Mouse (Mus musculus) heart, postnatal 0 days (tissue): ENCODE results near the gene Bst2. TPM values are rescaled to one million over a fixed set of nuclear protein-coding genes. Genes with fewer than 3 reads are reported as not detected.
"Not testable (repeated sequence)": the region's sequence is repeated elsewhere in the genome, so short reads cannot be mapped to it uniquely, and the experiment has no call there.

ENCODE experiments used
- ATAC-seq: fragments of 200-750 bp; cut with Nextera tagmentation; 2 replicates; pipeline ENCODE4 v1.8.0; 2017; ENCODE audit warnings: low read depth, moderate number of reproducible peaks, moderate library complexity; ENCODE audit not compliant: insufficient read depth
- DNase-seq: peaks from one replicate; pipeline ENCODE4 v3.0.0-alpha.2; 2016; ENCODE audit warnings: low spot score
- H3K27ac ChIP-seq: fragments of 300-500 bp; sonication (generic); 2 replicates; pipeline ENCODE4 v1.5.1; 2014; ENCODE audit warnings: low read depth, mild to moderate bottlenecking
- H3K27me3 ChIP-seq: fragments of 300-500 bp; sonication (generic); 2 replicates; pipeline ENCODE4 v1.6.1; 2014; ENCODE audit warnings: low read length, mixed read lengths; ENCODE audit not compliant: control insufficient read depth, insufficient read depth
- H3K36me3 ChIP-seq: fragments of 300-500 bp; sonication (generic); replicated peaks from 2 replicates; pipeline ENCODE4 v1.6.1; 2014; ENCODE audit warnings: low read length, mixed read lengths; ENCODE audit not compliant: control insufficient read depth, insufficient read depth
- H3K4me1 ChIP-seq: fragments of 300-500 bp; sonication (generic); 2 replicates; pipeline ENCODE4 v1.6.1; 2014; ENCODE audit warnings: antibody characterized with exemption; ENCODE audit not compliant: control insufficient read depth, insufficient read depth
- H3K4me2 ChIP-seq: fragments of 300-500 bp; sonication (generic); 2 replicates; pipeline ENCODE4 v1.6.1; 2014; ENCODE audit warnings: low read depth, mild to moderate bottlenecking, low read length, moderate library complexity
- H3K4me3 ChIP-seq: fragments of 300-500 bp; sonication (generic); 2 replicates; pipeline ENCODE4 v1.5.1; 2014; ENCODE audit warnings: low read depth, low read length
- H3K9ac ChIP-seq: fragments of 300-500 bp; sonication (generic); replicated peaks from 2 replicates; pipeline ENCODE4 v1.6.1; 2014; ENCODE audit warnings: low read depth, low read length, mixed read lengths
- H3K9me3 ChIP-seq: fragments of 300-500 bp; sonication (generic); replicated peaks from 2 replicates; pipeline ENCODE4 v1.6.1; 2016; ENCODE audit warnings: low read length; ENCODE audit not compliant: control insufficient read depth
- CTCF ChIP-seq: IDR thresholded peaks from 2 replicates; pipeline ENCODE4 v1.5.1; 2016; ENCODE audit warnings: antibody characterized with exemption, control low read depth, low read depth
- EP300 ChIP-seq: IDR thresholded peaks from 2 replicates; pipeline ENCODE4 v1.6.1; 2016; ENCODE audit warnings: antibody characterized with exemption, low read depth
- WGBS: fragments of 180-500 bp; shearing (Covaris S2); extraction: QIAGEN DNeasy Blood & Tissue Kit; methylation state at CpG from one replicate; pipeline ENCODE4 v1.1.7; 2014; 5-methylcytosine and 5-hydroxymethylcytosine counted together
- polyA plus RNA-seq: library from polyadenylated mRNA; unstranded; fragments of >200 nt; fragmentation: Nextera tagmentation; extraction: Ambion mirVana; gene quantifications from 2 replicates; pipeline ENCODE4 v1.2.1, GENCODE M21; 2015
- total RNA-seq: library from RNA; depleted of rRNA; stranded (reverse); fragments of >200 nt; gene quantifications from 2 replicates; pipeline ENCODE4 v1.2.3, GENCODE M21; 2014; ENCODE audit warnings: low replicate concordance

Bst2 gene
- total and polyA plus RNA-seq, 2 experiments from 2014 or later: 43.3 to 101 TPM

DNA sequence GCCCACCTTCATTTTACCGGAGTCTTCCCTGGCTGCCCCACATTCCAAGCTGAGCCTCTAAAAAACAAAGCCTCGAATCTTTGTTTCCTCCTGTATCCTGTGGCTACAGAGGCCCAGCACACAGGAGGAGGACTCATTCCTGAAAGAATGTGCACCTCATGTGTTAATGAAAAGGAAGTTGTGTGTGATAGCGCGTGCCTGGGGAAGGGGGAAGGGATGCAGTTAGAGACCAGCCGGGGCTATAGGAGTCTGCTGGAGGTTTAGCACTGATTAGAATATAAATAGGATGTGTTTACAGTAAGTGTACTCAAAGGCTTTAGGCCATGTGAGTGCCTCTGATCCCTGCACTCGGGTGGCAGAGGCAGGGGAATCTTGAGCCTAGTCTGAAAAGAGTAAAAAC is 11.0 kb downstream of the Bst2 start:
- Histone ChIP-seq H3K27ac (peak overlapping the region; percentile 96), H3K27me3 (peaks cover 8% of the 10 kb centered on the region), H3K4me1 (peaks cover 22% of the 10 kb centered on the region), H3K9me3 (no peaks in the 10 kb centered on the region), H3K9ac (no peak overlapping the region), H3K36me3 (no peaks in the 10 kb centered on the region), H3K4me2 (no peak overlapping the region), H3K4me3 (no peak overlapping the region)
- WGBS: 22% methylated on average over 6 of the region's 6 CpGs
- DNase-seq (peak; percentile 66), ATAC-seq (peak; percentile 14; the same call in 1 of the 2 replicates)
- TF ChIP-seq CTCF: no peak
- no peak for TF ChIP-seq EP300

DNA sequence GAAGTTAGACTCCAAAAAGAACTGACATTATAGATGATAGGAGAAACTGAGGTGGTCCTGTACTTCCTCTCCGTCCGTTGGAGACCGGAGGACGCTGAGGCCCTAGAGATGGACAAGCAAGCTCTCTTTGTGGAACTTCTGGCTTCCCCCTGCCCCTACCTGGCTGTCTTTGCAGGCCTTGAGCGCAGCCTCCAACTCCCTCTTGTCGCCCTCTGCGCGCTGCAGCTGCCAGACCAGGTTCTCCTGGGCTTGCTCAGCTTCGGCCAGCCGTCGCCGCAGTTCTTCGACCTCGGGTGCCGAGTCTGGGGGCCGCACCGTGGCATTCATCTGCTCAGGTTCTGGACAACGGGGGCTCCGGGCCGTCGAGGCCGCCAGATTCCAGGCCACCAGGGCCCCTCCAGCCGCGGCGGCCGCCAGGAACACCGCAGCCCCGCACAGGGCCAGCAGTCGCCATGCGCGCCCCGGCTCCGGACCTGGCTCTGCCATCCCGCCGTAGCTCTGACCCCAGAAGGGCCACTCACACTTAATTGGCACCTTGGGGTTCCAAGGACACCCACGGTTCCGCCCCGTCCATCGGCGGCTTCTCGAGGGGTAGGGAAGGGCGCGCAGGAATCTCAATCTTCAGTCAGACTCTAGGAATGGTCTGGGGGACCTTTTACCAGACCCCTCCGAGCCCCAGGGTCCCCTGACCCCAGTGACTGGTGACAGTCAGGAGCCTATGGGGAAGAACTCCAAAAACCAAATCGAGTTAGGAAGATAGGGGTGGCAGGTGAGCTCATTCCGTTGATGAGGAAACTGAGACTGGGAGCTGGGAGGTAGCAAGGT is 11.8 kb downstream of the Bst2 start, which contains the start of gene Ccdc194:
Ccdc194 (minus strand) TSS at position 486 of the 825 bp plus-strand sequence.
- no peak within 1 kb of the TSS for H3K4me3 ChIP-seq
- TF ChIP-seq CTCF: no peak
- no peak for TF ChIP-seq EP300
- peaks cover 14% of the 10 kb centered on the region for H3K27me3 ChIP-seq
- no peaks in the 10 kb centered on the region for H3K9me3 ChIP-seq
- ATAC-seq (no peak), DNase-seq (no peak)
- H3K27ac ChIP-seq: peak within 1 kb of the TSS; percentile 96
- 24% methylated on average over 46 of the region's 46 CpGs for WGBS
- no peaks in the 10 kb centered on the region for H3K36me3 ChIP-seq
- peaks cover 23% of the 10 kb centered on the region for H3K4me1 ChIP-seq
- peak within 1 kb of the TSS; percentile 35 for H3K4me2 ChIP-seq
- H3K9ac ChIP-seq: peak within 1 kb of the TSS; percentile 18; the same call in 1 of the 2 replicates

DNA sequence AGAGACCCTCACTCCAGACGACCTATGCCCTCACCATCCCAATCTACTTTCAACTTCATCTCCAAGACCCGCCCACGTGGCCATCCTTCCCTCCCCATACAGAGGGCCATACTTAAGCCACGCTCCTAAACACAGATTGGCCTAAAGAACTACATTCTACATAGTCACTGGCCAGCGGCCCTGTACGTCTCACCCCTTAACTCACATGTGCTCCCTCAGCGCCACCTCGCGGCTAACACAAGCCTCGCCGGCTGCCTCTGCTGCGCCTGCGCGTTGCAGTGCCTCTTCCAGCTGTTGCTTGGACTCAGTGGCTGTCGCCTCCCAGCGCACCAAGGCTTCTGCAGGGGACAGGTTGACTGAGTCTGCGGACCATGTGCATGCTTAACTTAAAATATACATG is 15.6 kb downstream of the Bst2 start:
- Histone ChIP-seq H3K27me3 (peaks cover 17% of the 10 kb centered on the region), H3K36me3 (no peaks in the 10 kb centered on the region), H3K27ac (no peak overlapping the region), H3K9ac (no peak overlapping the region), H3K9me3 (no peaks in the 10 kb centered on the region), H3K4me2 (no peak overlapping the region), H3K4me1 (peaks cover 5% of the 10 kb centered on the region), H3K4me3 (no peak overlapping the region)
- peak; percentile 91 for ATAC-seq
- DNase-seq: peak; percentile 96
- TF ChIP-seq CTCF (peak; percentile 97), EP300 (no peak)
- WGBS: 3% methylated on average over 17 of the region's 17 CpGs

DNA sequence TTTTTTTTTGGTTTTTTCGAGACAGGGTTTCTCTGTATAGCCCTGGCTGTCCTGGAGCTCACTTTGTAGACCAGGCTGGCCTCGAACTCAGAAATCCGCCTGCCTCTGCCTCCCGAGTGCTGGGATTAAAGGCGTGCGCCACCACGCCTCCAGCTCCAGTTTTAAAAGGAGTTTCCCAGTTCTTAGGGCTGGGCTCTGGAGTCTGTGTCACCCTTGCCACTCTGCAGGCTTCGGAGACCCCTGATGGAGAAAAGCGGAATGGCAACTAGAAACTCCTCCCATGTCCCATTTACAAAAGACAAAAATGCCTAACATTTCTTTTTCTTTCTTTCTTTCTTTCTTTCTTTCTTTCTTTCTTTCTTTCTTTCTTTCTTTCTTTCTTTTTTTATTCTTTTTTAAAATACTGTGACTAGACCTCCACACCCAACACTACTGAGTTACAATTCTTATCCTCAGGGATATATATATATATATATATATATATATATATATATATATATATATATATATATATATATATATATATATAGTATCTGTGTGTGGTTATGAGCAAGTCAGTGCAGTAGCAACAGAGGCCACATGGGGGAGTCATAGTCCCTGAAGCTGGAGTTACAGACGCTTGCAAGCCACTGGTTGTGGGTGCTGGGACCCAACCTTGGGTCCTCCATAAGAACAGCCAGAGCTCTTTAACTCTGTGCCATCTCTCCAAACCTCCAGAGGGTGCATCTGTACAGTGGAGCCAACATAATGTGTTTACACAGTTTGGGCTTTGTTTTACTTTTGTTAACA is 18.0 kb downstream of the Bst2 start:
- H3K36me3 ChIP-seq, H3K4me1 ChIP-seq, H3K27me3 ChIP-seq, H3K27ac ChIP-seq, H3K4me2 ChIP-seq, H3K9ac ChIP-seq, H3K4me3 ChIP-seq, H3K9me3 ChIP-seq: not testable (repeated sequence)
- ATAC-seq (0 out of 2 replicates have a peak, but pooled peaks have one; percentile 24), DNase-seq (peak; percentile 80)
- peak; percentile 68 for TF ChIP-seq CTCF
- WGBS: 29% methylated on average over 9 of the region's 10 CpGs

DNA sequence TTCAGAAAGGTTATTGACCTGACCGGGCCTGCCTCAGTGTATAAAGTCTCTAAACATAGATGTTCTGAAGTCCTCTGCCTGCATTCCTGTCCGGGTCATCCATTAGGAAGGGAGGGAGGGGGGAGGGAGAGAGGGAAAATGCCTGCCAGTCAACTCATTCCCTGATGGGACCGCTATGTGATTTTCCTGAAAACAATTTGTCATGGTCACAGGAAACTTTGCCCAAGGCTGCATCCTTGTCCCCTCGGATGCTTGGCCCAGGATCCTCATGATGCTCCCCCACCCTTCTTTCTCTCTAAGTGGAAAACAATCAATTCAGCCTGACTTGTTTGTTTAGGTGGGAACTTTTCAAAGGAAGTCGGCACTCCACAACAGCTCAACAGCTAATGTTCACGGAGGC is 20.5 kb downstream of the Bst2 start:
- no peak for ATAC-seq
- no peaks in the 10 kb centered on the region for H3K36me3 ChIP-seq
- TF ChIP-seq EP300: no peak
- no peak for TF ChIP-seq CTCF
- no peak for DNase-seq
- H3K4me1 ChIP-seq: peaks cover 4% of the 10 kb centered on the region; the same call in 1 of the 2 replicates
- 25% methylated on average over 6 of the region's 6 CpGs for WGBS
- H3K9me3 ChIP-seq: no peaks in the 10 kb centered on the region
- H3K4me3 ChIP-seq: no peak overlapping the region
- peaks cover 11% of the 10 kb centered on the region; the same call in 1 of the 2 replicates for H3K27me3 ChIP-seq
- no peak overlapping the region for H3K4me2 ChIP-seq
- no peak overlapping the region for H3K27ac ChIP-seq
- H3K9ac ChIP-seq: no peak overlapping the region
